Mouse (Mus musculus): ENCODE data around the gene Ntf3. TPM values are rescaled to one million over a fixed set of nuclear protein-coding genes. Genes with fewer than 3 reads are reported as not detected.

The Ntf3 gene
- total RNA-seq, 2 experiments from 2014 or later: not detected

GRCm38 (mm10) chr6:126106798-126107173 lies 59.9 kb downstream of the Ntf3 start:
- no peak for ATAC-seq (replicated peaks; ENCODE audit: poor library complexity, severe bottlenecking)

- ATAC-seq (replicated peaks; ENCODE audit: poor library complexity, severe bottlenecking): no peak
Measured at GRCm38 (mm10) chr6:126106051-126106797, 60.5 kb downstream of the Ntf3 start.

- no peak for ATAC-seq (replicated peaks; ENCODE audit: poor library complexity, severe bottlenecking)
Measured at GRCm38 (mm10) chr6:126105083-126105740, 61.5 kb downstream of the Ntf3 start.

- ATAC-seq (replicated peaks; ENCODE audit: poor library complexity, severe bottlenecking): no peak
Measured at GRCm38 (mm10) chr6:126102571-126102970, 64.1 kb downstream of the Ntf3 start.

GRCm38 (mm10) chr6:126102007-126102406 lies 64.7 kb downstream of the Ntf3 start:
- no peak for ATAC-seq (replicated peaks; ENCODE audit: poor library complexity, severe bottlenecking)

- ATAC-seq (replicated peaks; ENCODE audit: poor library complexity, severe bottlenecking): no peak
Measured at GRCm38 (mm10) chr6:126100579-126100978, 66.1 kb downstream of the Ntf3 start.

GRCm38 (mm10) chr6:126097471-126097870 lies 69.2 kb downstream of the Ntf3 start:
- ATAC-seq (replicated peaks; ENCODE audit: poor library complexity, severe bottlenecking): no peak

- ATAC-seq (replicated peaks; ENCODE audit: poor library complexity, severe bottlenecking): no peak
Measured at GRCm38 (mm10) chr6:126096085-126096484, 70.6 kb downstream of the Ntf3 start.

GRCm38 (mm10) chr6:126095041-126095440 lies 71.7 kb downstream of the Ntf3 start:
- no peak for ATAC-seq (replicated peaks; ENCODE audit: poor library complexity, severe bottlenecking)

- ATAC-seq (replicated peaks; ENCODE audit: poor library complexity, severe bottlenecking): no peak
Measured at GRCm38 (mm10) chr6:126092026-126092425, 74.7 kb downstream of the Ntf3 start.

- ATAC-seq (replicated peaks; ENCODE audit: poor library complexity, severe bottlenecking): no peak
Measured at GRCm38 (mm10) chr6:126090063-126090462, 76.6 kb downstream of the Ntf3 start.

- no peak for ATAC-seq (replicated peaks; ENCODE audit: poor library complexity, severe bottlenecking)
Measured at GRCm38 (mm10) chr6:126088489-126089265, 78.0 kb downstream of the Ntf3 start.

GRCm38 (mm10) chr6:126086321-126086950 lies 80.3 kb downstream of the Ntf3 start:
- no peak for ATAC-seq (replicated peaks; ENCODE audit: poor library complexity, severe bottlenecking)

GRCm38 (mm10) chr6:126080531-126080930 lies 86.2 kb downstream of the Ntf3 start:
- no peak for ATAC-seq (replicated peaks; ENCODE audit: poor library complexity, severe bottlenecking)

- no peak for ATAC-seq (replicated peaks; ENCODE audit: poor library complexity, severe bottlenecking)
Measured at GRCm38 (mm10) chr6:126057706-126058105, 109.0 kb downstream of the Ntf3 start.

GRCm38 (mm10) chr6:126053136-126053535 lies 113.6 kb downstream of the Ntf3 start:
- ATAC-seq (replicated peaks; ENCODE audit: poor library complexity, severe bottlenecking): no peak

All from granulocyte monocyte progenitor cell, adult 5-6 weeks (primary cell).